23 mouse cellular contexts compared by ENCODE assay signal in the genomic region with DNA sequence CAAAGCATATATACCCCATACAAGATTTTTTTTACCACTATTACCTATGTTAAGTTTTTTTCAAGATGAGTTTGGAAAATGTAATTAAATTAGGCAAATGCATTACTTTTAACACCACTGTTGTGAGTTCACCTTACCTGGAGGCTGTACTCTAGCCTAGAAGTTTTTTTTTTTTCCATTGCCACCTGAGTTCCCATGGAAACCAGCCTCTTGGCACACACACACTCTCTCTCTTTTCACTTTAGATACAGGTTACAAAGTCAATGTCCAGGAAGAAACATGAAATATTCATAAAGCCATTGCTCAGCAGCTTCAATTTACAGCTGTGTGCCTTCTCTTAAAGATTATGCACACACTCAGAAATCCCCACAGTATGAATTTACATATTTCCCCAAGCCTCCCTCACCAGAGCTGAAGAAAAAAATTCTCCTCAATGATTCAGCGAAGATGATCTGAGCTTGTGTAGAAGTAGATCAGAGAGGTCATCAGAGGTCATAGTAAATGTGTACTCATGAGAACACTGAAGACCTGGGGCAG. TPM values are rescaled to one million over a fixed set of nuclear protein-coding genes. Genes with fewer than 3 reads are reported as not detected.
DNase-seq lines count a peak whose midpoint lies in the region; ATAC-seq lines count a peak whose summit lies in the region.
"Had no signal": no experiment of that assay in that cellular context is flagged by ENCODE, and none has a peak within 500 bp of the region (broad histone marks: within the 10 kb centered on the region; RNA-seq: fewer than 3 reads in every experiment).

No protein-coding gene starts in this region.

- intact Hi-C loops in heart, postnatal 36 days (cut with DNase I) = no loop called here

- no peaks in the 10 kb centered on the region for H3K27me3 ChIP-seq in hindbrain, embryonic 14.5 days (ENCODE audit: control insufficient read depth, insufficient read depth, low read length)
- H3K27me3 ChIP-seq in hindbrain, embryonic 10.5 days (ENCODE audit: insufficient read depth, poor library complexity, severe bottlenecking) = no peaks in the 10 kb centered on the region
- H3K27me3 ChIP-seq in midbrain, embryonic 11.5 days (ENCODE audit: control insufficient read depth, insufficient read depth, low read length) = no peaks in the 10 kb centered on the region
- H3K27me3 ChIP-seq in midbrain, embryonic 10.5 days (ENCODE audit: low read depth, poor library complexity, severe bottlenecking) = no peaks in the 10 kb centered on the region
- H3K27me3 ChIP-seq in midbrain, embryonic 16.5 days (ENCODE audit: control insufficient read depth, insufficient read depth, low read depth, low read length) = no peaks in the 10 kb centered on the region
- H3K27me3 ChIP-seq: embryonic facial prominence, embryonic 13.5 days; forebrain, embryonic 12.5 days; heart, embryonic 12.5 days had no signal

- 46% methylated on average over 1 of the region's 1 CpGs for WGBS in hindbrain, embryonic 14.5 days
- WGBS in hindbrain, embryonic 10.5 days = 72% methylated on average over 1 of the region's 1 CpGs
- WGBS in midbrain, embryonic 11.5 days = 89% methylated on average over 1 of the region's 1 CpGs
- 85% methylated on average over 1 of the region's 1 CpGs for WGBS in midbrain, embryonic 10.5 days
- 58% methylated on average over 1 of the region's 1 CpGs for WGBS in midbrain, embryonic 16.5 days

- no peak overlapping the region for H3K27ac ChIP-seq in hindbrain, embryonic 14.5 days
- H3K27ac ChIP-seq in hindbrain, embryonic 10.5 days = no peak overlapping the region
- H3K27ac ChIP-seq in midbrain, embryonic 11.5 days (ENCODE audit: low read depth, low read length) = no peak overlapping the region
- no peak overlapping the region for H3K27ac ChIP-seq in midbrain, embryonic 10.5 days (replicated peaks)
- H3K27ac ChIP-seq in midbrain, embryonic 16.5 days (ENCODE audit: low read length) = no peak overlapping the region
- H3K27ac ChIP-seq: embryonic facial prominence, embryonic 13.5 days; forebrain, embryonic 12.5 days; gastrocnemius, adult 2 months had no signal

- no peaks in the 10 kb centered on the region for H3K36me3 ChIP-seq in hindbrain, embryonic 14.5 days (replicated peaks; ENCODE audit: control insufficient read depth, insufficient read depth)
- no peaks in the 10 kb centered on the region for H3K36me3 ChIP-seq in hindbrain, embryonic 10.5 days
- no peaks in the 10 kb centered on the region for H3K36me3 ChIP-seq in midbrain, embryonic 11.5 days (ENCODE audit: control insufficient read depth, insufficient read depth, low read length)
- no peaks in the 10 kb centered on the region for H3K36me3 ChIP-seq in midbrain, embryonic 10.5 days
- no peaks in the 10 kb centered on the region for H3K36me3 ChIP-seq in midbrain, embryonic 16.5 days (ENCODE audit: control insufficient read depth, insufficient read depth, low read length)
- H3K36me3 ChIP-seq: embryonic facial prominence, embryonic 13.5 days; forebrain, embryonic 12.5 days; heart, embryonic 12.5 days had no signal

- no peaks in the 10 kb centered on the region for H3K4me1 ChIP-seq in hindbrain, embryonic 14.5 days (replicated peaks; ENCODE audit: control insufficient read depth, insufficient read depth, low read length)
- H3K4me1 ChIP-seq in hindbrain, embryonic 10.5 days (replicated peaks) = no peaks in the 10 kb centered on the region
- H3K4me1 ChIP-seq in midbrain, embryonic 11.5 days (ENCODE audit: control insufficient read depth, insufficient read depth, low read length) = no peaks in the 10 kb centered on the region
- H3K4me1 ChIP-seq in midbrain, embryonic 10.5 days = no peaks in the 10 kb centered on the region
- 0 out of 2 replicates have a peak, but pooled peaks cover 4% of the 10 kb centered on the region for H3K4me1 ChIP-seq in midbrain, embryonic 16.5 days (ENCODE audit: control insufficient read depth, insufficient read depth, low read length)
- H3K4me1 ChIP-seq: embryonic facial prominence, embryonic 13.5 days; forebrain, embryonic 12.5 days; heart, embryonic 12.5 days had no signal

- ATAC-seq in hindbrain, embryonic 14.5 days (ENCODE audit: low FRiP score) = peak; percentile 59
- ATAC-seq in midbrain, embryonic 11.5 days (ENCODE audit: low FRiP score) = peak; percentile 52; the same call in 1 of the 2 replicates
- peak; percentile 81 for ATAC-seq in midbrain, embryonic 16.5 days
- ATAC-seq: CD4-positive, CD25-positive, alpha-beta regulatory T cell, adult 4 months; forebrain, embryonic 16.5 days; hindbrain, embryonic 16.5 days had no signal

- H3K4me3 ChIP-seq in hindbrain, embryonic 14.5 days (replicated peaks; ENCODE audit: low read length) = no peak overlapping the region
- H3K4me3 ChIP-seq in hindbrain, embryonic 10.5 days = no peak overlapping the region
- no peak overlapping the region for H3K4me3 ChIP-seq in midbrain, embryonic 11.5 days (ENCODE audit: low read depth, low read length)
- no peak overlapping the region for H3K4me3 ChIP-seq in midbrain, embryonic 10.5 days
- H3K4me3 ChIP-seq in midbrain, embryonic 16.5 days (ENCODE audit: low read depth, low read length) = no peak overlapping the region
- H3K4me3 ChIP-seq: embryonic facial prominence, embryonic 13.5 days; forebrain, embryonic 12.5 days; gastrocnemius, adult 2 months; heart, embryonic 12.5 days had no signal

- no peaks in the 10 kb centered on the region for H3K9me3 ChIP-seq in hindbrain, embryonic 14.5 days (ENCODE audit: control insufficient read depth, low read length)
- H3K9me3 ChIP-seq in hindbrain, embryonic 10.5 days = no peaks in the 10 kb centered on the region
- H3K9me3 ChIP-seq in midbrain, embryonic 11.5 days (ENCODE audit: control insufficient read depth, low read length) = no peaks in the 10 kb centered on the region
- no peaks in the 10 kb centered on the region for H3K9me3 ChIP-seq in midbrain, embryonic 10.5 days (replicated peaks)
- H3K9me3 ChIP-seq in midbrain, embryonic 16.5 days (replicated peaks; ENCODE audit: control insufficient read depth, low read length, poor library complexity, severe bottlenecking) = no peaks in the 10 kb centered on the region
- H3K9me3 ChIP-seq: embryonic facial prominence, embryonic 13.5 days; forebrain, embryonic 12.5 days; heart, embryonic 12.5 days had no signal

- no peak overlapping the region for H3K9ac ChIP-seq in hindbrain, embryonic 14.5 days
- no peak overlapping the region for H3K9ac ChIP-seq in midbrain, embryonic 11.5 days (ENCODE audit: low read length)
- H3K9ac ChIP-seq in midbrain, embryonic 16.5 days (ENCODE audit: low read depth, low read length) = no peak overlapping the region
- H3K9ac ChIP-seq: embryonic facial prominence, embryonic 13.5 days; forebrain, embryonic 12.5 days; heart, embryonic 12.5 days had no signal

- H3K4me2 ChIP-seq in hindbrain, embryonic 14.5 days (replicated peaks) = no peak overlapping the region
- no peak overlapping the region for H3K4me2 ChIP-seq in midbrain, embryonic 11.5 days
- H3K4me2 ChIP-seq in midbrain, embryonic 16.5 days (ENCODE audit: low read length) = no peak overlapping the region
- H3K4me2 ChIP-seq: embryonic facial prominence, embryonic 13.5 days; forebrain, embryonic 12.5 days; heart, embryonic 12.5 days had no signal

- DNase-seq in hindbrain, embryonic 14.5 days (ENCODE audit: low spot score) = no peak
- DNase-seq in hindbrain, embryonic 10.5 days (ENCODE audit: low spot score) = no peak
- no peak for DNase-seq in midbrain, embryonic 11.5 days (ENCODE audit: low spot score, missing footprints)
- no peak for DNase-seq in midbrain, embryonic 10.5 days (ENCODE audit: low spot score)
- DNase-seq in heart, postnatal 36 days = no peak
- DNase-seq in embryo, embryonic 11 days = no peak
- DNase-seq in yolk sac, embryonic 10.5 days (ENCODE audit: low spot score) = no peak
- DNase-seq: adrenal gland, postnatal 10 days; B cell, adult 2 months; cerebellum, adult 11-12 months; cerebellum, adult 9-10 months; cerebellum, postnatal 25 days; gastrocnemius, adult 2 months; gastrocnemius, postnatal 25 days had no signal

RNA-seq across cellular contexts. Expression of gene Plppr4, which starts 59.9 kb away (rescaled TPM):
- polyA plus RNA-seq in hindbrain, embryonic 14.5 days (2014; fragmentation: Nextera tagmentation; extraction: Ambion mirVana) = 19.2 and 23.4 TPM in 2 replicates
- 0.34 and 1.0 TPM in 2 replicates for polyA plus RNA-seq in hindbrain, embryonic 10.5 days (2016; fragmentation: Nextera tagmentation; extraction: Ambion mirVana)
- polyA plus RNA-seq in midbrain, embryonic 11.5 days (2014; fragmentation: Nextera tagmentation; extraction: Ambion mirVana) = 0.27 and 0.55 TPM in 2 replicates
- polyA plus RNA-seq in midbrain, embryonic 10.5 days (2016; fragmentation: Nextera tagmentation; extraction: Ambion mirVana) = 0.11 and 0.31 TPM in 2 replicates
- 32.2 and 44.7 TPM in 2 replicates for polyA plus RNA-seq in midbrain, embryonic 16.5 days (2015; fragmentation: Nextera tagmentation; extraction: Ambion mirVana)
- under 1 TPM in 1 of 2 experiments, not detected in 1; 0.11 TPM for total RNA-seq in heart, postnatal 36 days (2021)
- total RNA-seq: granulocyte monocyte progenitor cell, adult 5-6 weeks; MEL had no signal
- polyA plus RNA-seq: CD4-positive, CD25-positive, alpha-beta regulatory T cell, adult 4 months had no signal

Comparison
In these comparisons a context has a peak if more than half of its experiments do, and no peak if none do; other contexts are left out.
1. RNA of gene Plppr4, which starts 59.9 kb away (polyA plus RNA-seq): 32.2 to 44.7 TPM in midbrain, embryonic 16.5 days and 19.2 to 23.4 TPM in hindbrain, embryonic 14.5 days; 0.34 to 1.0 TPM in hindbrain, embryonic 10.5 days, 0.11 to 0.31 TPM in midbrain, embryonic 10.5 days and 0.27 to 0.55 TPM in midbrain, embryonic 11.5 days; every median in the first group is over 10 times any median in the second.
2. Peak in every context shown above with its lines, with median percentiles within 50 percentile points of each other: ATAC-seq.